In the genomic region with DNA sequence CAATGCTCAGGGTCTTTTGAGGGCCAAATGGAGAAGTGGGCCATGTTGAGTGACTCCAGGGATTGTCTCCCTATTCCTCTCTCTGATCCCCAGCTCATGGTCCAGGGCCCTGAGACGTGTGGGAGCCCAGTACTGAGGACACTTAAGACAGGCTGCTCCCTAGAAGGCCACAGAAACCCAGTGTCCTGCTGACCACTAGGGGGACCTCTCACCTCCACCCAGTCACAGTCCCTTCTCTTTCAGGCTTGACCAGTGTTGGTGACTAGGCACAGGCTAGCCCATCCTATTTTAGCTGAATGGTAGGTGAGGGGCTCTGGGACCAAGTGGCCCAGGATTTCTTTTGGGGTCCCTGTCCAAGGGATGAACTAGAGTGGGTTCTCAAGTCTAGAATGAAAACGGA, we compare ENCODE assay signal across 11 mouse cellular contexts. TPM values are rescaled to one million over a fixed set of nuclear protein-coding genes. Genes with fewer than 3 reads are reported as not detected.
A peak's percentile ranks its signal among the peaks of the same experiment; 100 is the strongest.
DNase-seq lines count a peak whose midpoint lies in the region; ATAC-seq lines count a peak whose summit lies in the region.
"Had no signal": no experiment of that assay in that cellular context is flagged by ENCODE, and none has a peak within 500 bp of the region (broad histone marks: within the 10 kb centered on the region; RNA-seq: fewer than 3 reads in every experiment).

No protein-coding gene starts in this region.

- H3K4me3 ChIP-seq in forebrain, embryonic 10.5 days = no peak overlapping the region
- no peak overlapping the region for H3K4me3 ChIP-seq in forebrain, embryonic 13.5 days
- no peak overlapping the region for H3K4me3 ChIP-seq in midbrain, embryonic 11.5 days (ENCODE audit: low read depth, low read length)
- H3K4me3 ChIP-seq in midbrain, embryonic 15.5 days = no peak overlapping the region
- H3K4me3 ChIP-seq in kidney, embryonic 14.5 days (ENCODE audit: low read length) = no peak overlapping the region
- no peak overlapping the region for H3K4me3 ChIP-seq in neural tube, embryonic 13.5 days
- H3K4me3 ChIP-seq: liver, embryonic 13.5 days had no signal

- H3K4me1 ChIP-seq in forebrain, embryonic 10.5 days = peaks cover 39% of the 10 kb centered on the region
- H3K4me1 ChIP-seq in forebrain, embryonic 13.5 days = peaks cover 34% of the 10 kb centered on the region
- H3K4me1 ChIP-seq in midbrain, embryonic 11.5 days (ENCODE audit: control insufficient read depth, insufficient read depth, low read length) = peaks cover 31% of the 10 kb centered on the region
- H3K4me1 ChIP-seq in midbrain, embryonic 15.5 days = peaks cover 34% of the 10 kb centered on the region
- peaks cover 39% of the 10 kb centered on the region for H3K4me1 ChIP-seq in kidney, embryonic 14.5 days (ENCODE audit: control insufficient read depth, insufficient read depth, low read length)
- H3K4me1 ChIP-seq in neural tube, embryonic 13.5 days (replicated peaks) = peaks cover 66% of the 10 kb centered on the region

- H3K27me3 ChIP-seq in forebrain, embryonic 10.5 days (ENCODE audit: poor library complexity, severe bottlenecking) = peaks cover 38% of the 10 kb centered on the region
- peaks cover 11% of the 10 kb centered on the region for H3K27me3 ChIP-seq in forebrain, embryonic 13.5 days
- H3K27me3 ChIP-seq in midbrain, embryonic 11.5 days (ENCODE audit: control insufficient read depth, insufficient read depth, low read length) = no peaks in the 10 kb centered on the region; the same call in 1 of the 2 replicates
- no peaks in the 10 kb centered on the region; the same call in 1 of the 2 replicates for H3K27me3 ChIP-seq in midbrain, embryonic 15.5 days (replicated peaks)
- peaks cover 26% of the 10 kb centered on the region for H3K27me3 ChIP-seq in kidney, embryonic 14.5 days (ENCODE audit: control insufficient read depth, insufficient read depth, low read length)
- peaks cover 31% of the 10 kb centered on the region for H3K27me3 ChIP-seq in neural tube, embryonic 13.5 days

- DNase-seq in forebrain, embryonic 10.5 days (ENCODE audit: extremely low spot score, low spot score) = no peak
- no peak for DNase-seq in midbrain, embryonic 11.5 days (ENCODE audit: low spot score, missing footprints)
- DNase-seq in left cerebral cortex, adult 11 months (ENCODE audit: low spot score) = no peak
- DNase-seq: liver, embryonic 13.5 days; thymus, postnatal 25 days had no signal

- no peak overlapping the region for H3K4me2 ChIP-seq in forebrain, embryonic 13.5 days
- H3K4me2 ChIP-seq in midbrain, embryonic 11.5 days = no peak overlapping the region
- no peak overlapping the region for H3K4me2 ChIP-seq in midbrain, embryonic 15.5 days
- H3K4me2 ChIP-seq in kidney, embryonic 14.5 days (replicated peaks; ENCODE audit: low read depth, low read length) = no peak overlapping the region
- no peak overlapping the region for H3K4me2 ChIP-seq in neural tube, embryonic 13.5 days

- WGBS in forebrain, embryonic 10.5 days = 50% methylated on average over 2 of the region's 2 CpGs
- WGBS in forebrain, embryonic 13.5 days = 54% methylated on average over 2 of the region's 2 CpGs
- WGBS in midbrain, embryonic 11.5 days = 47% methylated on average over 2 of the region's 2 CpGs
- WGBS in midbrain, embryonic 15.5 days = 65% methylated on average over 2 of the region's 2 CpGs
- 48% methylated on average over 2 of the region's 2 CpGs for WGBS in kidney, embryonic 14.5 days
- WGBS in neural tube, embryonic 13.5 days = 73% methylated on average over 2 of the region's 2 CpGs

- ATAC-seq in forebrain, embryonic 13.5 days = no peak
- ATAC-seq in midbrain, embryonic 11.5 days (ENCODE audit: low FRiP score) = no peak
- ATAC-seq in midbrain, embryonic 15.5 days (replicated peaks) = no peak
- 0 out of 2 replicates have a peak, but pooled peaks have one; percentile 2 for ATAC-seq in kidney, embryonic 14.5 days (ENCODE audit: low FRiP score, low TSS enrichment)
- no peak for ATAC-seq in neural tube, embryonic 13.5 days (ENCODE audit: low read depth)
- no peak for ATAC-seq in monocyte, adult 5-6 weeks (replicated peaks; ENCODE audit: insufficient number of reproducible peaks, low FRiP score, low TSS enrichment, poor library complexity, severe bottlenecking)

- 0 out of 2 replicates have a peak overlapping the region, but pooled peaks have one; percentile 89 for H3K27ac ChIP-seq in forebrain, embryonic 10.5 days
- no peak overlapping the region for H3K27ac ChIP-seq in forebrain, embryonic 13.5 days
- H3K27ac ChIP-seq in midbrain, embryonic 11.5 days (ENCODE audit: low read depth, low read length) = peak overlapping the region; percentile 70; the same call in 1 of the 2 replicates
- no peak overlapping the region for H3K27ac ChIP-seq in midbrain, embryonic 15.5 days
- H3K27ac ChIP-seq in kidney, embryonic 14.5 days (ENCODE audit: low read depth, low read length) = no peak overlapping the region
- peak overlapping the region; percentile 90 for H3K27ac ChIP-seq in neural tube, embryonic 13.5 days (replicated peaks)
- H3K27ac ChIP-seq: liver, embryonic 13.5 days had no signal

- H3K9ac ChIP-seq in forebrain, embryonic 13.5 days = no peak overlapping the region
- no peak overlapping the region for H3K9ac ChIP-seq in midbrain, embryonic 11.5 days (ENCODE audit: low read length)
- H3K9ac ChIP-seq in midbrain, embryonic 15.5 days = no peak overlapping the region
- no peak overlapping the region for H3K9ac ChIP-seq in kidney, embryonic 14.5 days (ENCODE audit: low read depth, low read length)
- no peak overlapping the region for H3K9ac ChIP-seq in neural tube, embryonic 13.5 days
- H3K9ac ChIP-seq: liver, embryonic 13.5 days had no signal

- no peaks in the 10 kb centered on the region for H3K36me3 ChIP-seq in forebrain, embryonic 10.5 days (replicated peaks)
- no peaks in the 10 kb centered on the region for H3K36me3 ChIP-seq in forebrain, embryonic 13.5 days (ENCODE audit: poor library complexity, severe bottlenecking)
- H3K36me3 ChIP-seq in midbrain, embryonic 11.5 days (ENCODE audit: control insufficient read depth, insufficient read depth, low read length) = no peaks in the 10 kb centered on the region
- H3K36me3 ChIP-seq in midbrain, embryonic 15.5 days (replicated peaks) = no peaks in the 10 kb centered on the region
- no peaks in the 10 kb centered on the region for H3K36me3 ChIP-seq in kidney, embryonic 14.5 days (ENCODE audit: control insufficient read depth, insufficient read depth, low read length)
- no peaks in the 10 kb centered on the region for H3K36me3 ChIP-seq in neural tube, embryonic 13.5 days
- H3K36me3 ChIP-seq: heart, embryonic 15.5 days; liver, embryonic 13.5 days had no signal

- peaks cover 5% of the 10 kb centered on the region; the same call in 1 of the 2 replicates for H3K9me3 ChIP-seq in forebrain, embryonic 10.5 days
- peaks cover 5% of the 10 kb centered on the region; the same call in 1 of the 2 replicates for H3K9me3 ChIP-seq in forebrain, embryonic 13.5 days (replicated peaks)
- 0 out of 2 replicates have a peak, but pooled peaks cover 3% of the 10 kb centered on the region for H3K9me3 ChIP-seq in midbrain, embryonic 11.5 days (ENCODE audit: control insufficient read depth, low read length)
- H3K9me3 ChIP-seq in midbrain, embryonic 15.5 days = no peaks in the 10 kb centered on the region
- peaks cover 4% of the 10 kb centered on the region; the same call in 1 of the 2 replicates for H3K9me3 ChIP-seq in kidney, embryonic 14.5 days (ENCODE audit: control insufficient read depth, low read length)
- no peaks in the 10 kb centered on the region for H3K9me3 ChIP-seq in neural tube, embryonic 13.5 days
- H3K9me3 ChIP-seq: heart, embryonic 15.5 days had no signal

RNA-seq across cellular contexts. Expression of a gene that starts 17.9 kb away (rescaled TPM):
- polyA plus RNA-seq in forebrain, embryonic 10.5 days (2016; fragmentation: Nextera tagmentation; extraction: Ambion mirVana) = not detected in 2 replicates
- not detected in 2 replicates for polyA plus RNA-seq in forebrain, embryonic 13.5 days (2015; fragmentation: Nextera tagmentation; extraction: Ambion mirVana)
- polyA plus RNA-seq in midbrain, embryonic 11.5 days (2014; fragmentation: Nextera tagmentation; extraction: Ambion mirVana) = not detected in 2 replicates
- polyA plus RNA-seq in midbrain, embryonic 15.5 days (2015; fragmentation: Nextera tagmentation; extraction: Ambion mirVana) = not detected in 2 replicates
- polyA plus RNA-seq in kidney, embryonic 14.5 days (2014; fragmentation: Nextera tagmentation; extraction: Ambion mirVana) = 0.60 and 3.0 TPM in 2 replicates
- polyA plus RNA-seq in neural tube, embryonic 13.5 days (2015; fragmentation: Nextera tagmentation; extraction: Ambion mirVana) = not detected in 2 replicates
- not detected in 3 replicates for total RNA-seq in monocyte, adult 5-6 weeks (2017)

RNA-seq across cellular contexts. Expression of a gene that starts 48.0 kb away (rescaled TPM):
- not detected in 2 replicates for polyA plus RNA-seq in forebrain, embryonic 10.5 days (2016; fragmentation: Nextera tagmentation; extraction: Ambion mirVana)
- not detected in 2 replicates for polyA plus RNA-seq in forebrain, embryonic 13.5 days (2015; fragmentation: Nextera tagmentation; extraction: Ambion mirVana)
- polyA plus RNA-seq in midbrain, embryonic 11.5 days (2014; fragmentation: Nextera tagmentation; extraction: Ambion mirVana) = 0.46 and 0.55 TPM in 2 replicates
- 0.22 and 1.1 TPM in 2 replicates for polyA plus RNA-seq in midbrain, embryonic 15.5 days (2015; fragmentation: Nextera tagmentation; extraction: Ambion mirVana)
- polyA plus RNA-seq in kidney, embryonic 14.5 days (2014; fragmentation: Nextera tagmentation; extraction: Ambion mirVana) = 0.26 TPM in 1 of 2 replicates, not detected in the other
- polyA plus RNA-seq in neural tube, embryonic 13.5 days (2015; fragmentation: Nextera tagmentation; extraction: Ambion mirVana) = 0.22 and 0.40 TPM in 2 replicates
- total RNA-seq in monocyte, adult 5-6 weeks (2017) = 74.4 to 86.1 TPM (median 81.1 TPM) in 3 replicates

RNA-seq across cellular contexts. Expression of a gene that starts 51.4 kb away (rescaled TPM):
- polyA plus RNA-seq in forebrain, embryonic 10.5 days (2016; fragmentation: Nextera tagmentation; extraction: Ambion mirVana) = 0.04 and 0.07 TPM in 2 replicates
- 0.05 and 0.14 TPM in 2 replicates for polyA plus RNA-seq in forebrain, embryonic 13.5 days (2015; fragmentation: Nextera tagmentation; extraction: Ambion mirVana)
- 0.08 TPM in 1 of 2 replicates, not detected in the other for polyA plus RNA-seq in midbrain, embryonic 11.5 days (2014; fragmentation: Nextera tagmentation; extraction: Ambion mirVana)
- polyA plus RNA-seq in midbrain, embryonic 15.5 days (2015; fragmentation: Nextera tagmentation; extraction: Ambion mirVana) = 0.05 and 0.14 TPM in 2 replicates
- 0.07 and 0.08 TPM in 2 replicates for polyA plus RNA-seq in kidney, embryonic 14.5 days (2014; fragmentation: Nextera tagmentation; extraction: Ambion mirVana)
- 0.13 TPM in 1 of 2 replicates, not detected in the other for polyA plus RNA-seq in neural tube, embryonic 13.5 days (2015; fragmentation: Nextera tagmentation; extraction: Ambion mirVana)
- not detected in 3 replicates for total RNA-seq in monocyte, adult 5-6 weeks (2017)

Comparison
In these comparisons a context has a peak if more than half of its experiments do, and no peak if none do; other contexts are left out.
1. H3K27ac ChIP-seq: peak in forebrain, embryonic 10.5 days (single experiment), midbrain, embryonic 11.5 days (single experiment) and neural tube, embryonic 13.5 days (single experiment); none in forebrain, embryonic 13.5 days (single experiment), midbrain, embryonic 15.5 days (single experiment) and kidney, embryonic 14.5 days (single experiment).